Mouse (Mus musculus) testis, adult 2 months (tissue): ENCODE data around the gene Akap8. TPM values are rescaled to one million over a fixed set of nuclear protein-coding genes. Genes with fewer than 3 reads are reported as not detected.
A peak's percentile ranks its signal among the peaks of the same experiment; 100 is the strongest.

Experiments used
- H3K27ac ChIP-seq: fragments of 200-500 bp; 2 replicates; pipeline ENCODE4 v1.5.1; 2012; ENCODE audit warnings: low read depth, low read length; ENCODE audit not compliant: control insufficient read depth, insufficient read depth
- H3K27me3 ChIP-seq: fragments of 200-500 bp; 2 replicates; pipeline ENCODE4 v1.6.1; 2012; ENCODE audit warnings: mild to moderate bottlenecking, low read length, moderate library complexity; ENCODE audit not compliant: control insufficient read depth, insufficient read depth
- H3K36me3 ChIP-seq: fragments of 200-500 bp; 2 replicates; pipeline ENCODE4 v1.6.1; 2012; ENCODE audit warnings: mild to moderate bottlenecking, low read length; ENCODE audit not compliant: control insufficient read depth, insufficient read depth
- H3K4me1 ChIP-seq: fragments of 200-500 bp; 2 replicates; pipeline ENCODE4 v1.6.1; 2012; ENCODE audit warnings: low read length; ENCODE audit not compliant: control insufficient read depth, insufficient read depth
- H3K4me3 ChIP-seq: fragments of 200-500 bp; 2 replicates; pipeline ENCODE4 v1.5.1; 2012; ENCODE audit warnings: low read depth, mild to moderate bottlenecking, low read length, moderate library complexity, mixed read lengths; ENCODE audit not compliant: control insufficient read depth
- CTCF ChIP-seq: fragments of 200-500 bp; IDR thresholded peaks from 2 replicates; pipeline ENCODE4 v1.5.1; 2012; ENCODE audit warnings: low read depth, mild to moderate bottlenecking, inconsistent platforms, low read length, moderate library complexity; ENCODE audit not compliant: control insufficient read depth, insufficient read depth, insufficient replicate concordance
- POLR2A ChIP-seq: fragments of 200-500 bp; IDR thresholded peaks from 2 replicates; pipeline ENCODE4 v1.6.1; 2012; ENCODE audit warnings: low read depth, mild to moderate bottlenecking, inconsistent platforms, low read length, moderate library complexity; ENCODE audit not compliant: control insufficient read depth
- polyA plus RNA-seq: library from polyadenylated mRNA; depleted of rRNA; stranded (reverse); fragments of >200 nt; gene quantifications from 2 replicates; pipeline ENCODE4 v1.2.3, GENCODE M21; 2012

The Akap8 gene
- polyA plus RNA-seq, 1 experiment: 39.3 TPM

DNA sequence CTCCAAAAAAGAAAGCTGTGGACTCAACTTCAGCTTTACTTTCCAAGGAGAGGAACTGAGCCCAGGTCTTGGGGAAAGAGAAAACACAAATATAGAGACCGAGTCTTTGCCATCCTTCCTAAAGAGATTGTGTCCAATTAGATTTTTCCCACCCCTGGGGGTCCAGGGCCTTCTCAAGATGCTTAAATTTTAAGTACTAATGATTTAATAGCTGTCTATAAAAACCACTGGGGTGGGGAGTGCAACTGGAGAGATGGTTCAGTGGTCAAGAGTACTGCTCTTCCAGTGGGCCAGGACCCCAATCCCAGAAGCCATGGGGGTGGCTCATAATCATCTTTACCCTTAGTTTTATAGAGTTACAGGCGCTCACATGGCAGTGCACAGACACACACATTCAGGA is 27.4 kb upstream of the Akap8 start:
- TF ChIP-seq CTCF (no peak), POLR2A (no peak)
- Histone ChIP-seq H3K4me1 (peaks cover 6% of the 10 kb centered on the region), H3K27ac (no peak overlapping the region), H3K36me3 (no peaks in the 10 kb centered on the region), H3K27me3 (no peaks in the 10 kb centered on the region), H3K4me3 (peak overlapping the region; percentile 17)

- Histone ChIP-seq H3K27me3 (no peaks in the 10 kb centered on the region), H3K27ac (no peak overlapping the region), H3K4me1 (no peaks in the 10 kb centered on the region), H3K36me3 (no peaks in the 10 kb centered on the region; the same call in none of the 2 replicates), H3K4me3 (no peak overlapping the region)
- TF ChIP-seq POLR2A (no peak), CTCF (no peak)
These were observed 20.1 kb upstream of the Akap8 start for GRCm38 (mm10) chr17:32341102-32341501.

GRCm38 (mm10) chr17:32340110-32340509 is 19.1 kb upstream of the Akap8 start:
- Histone ChIP-seq H3K27ac (no peak overlapping the region), H3K4me1 (no peaks in the 10 kb centered on the region), H3K36me3 (no peaks in the 10 kb centered on the region; the same call in none of the 2 replicates), H3K4me3 (no peak overlapping the region), H3K27me3 (no peaks in the 10 kb centered on the region)
- TF ChIP-seq CTCF: no peak
- no peak for TF ChIP-seq POLR2A

DNA sequence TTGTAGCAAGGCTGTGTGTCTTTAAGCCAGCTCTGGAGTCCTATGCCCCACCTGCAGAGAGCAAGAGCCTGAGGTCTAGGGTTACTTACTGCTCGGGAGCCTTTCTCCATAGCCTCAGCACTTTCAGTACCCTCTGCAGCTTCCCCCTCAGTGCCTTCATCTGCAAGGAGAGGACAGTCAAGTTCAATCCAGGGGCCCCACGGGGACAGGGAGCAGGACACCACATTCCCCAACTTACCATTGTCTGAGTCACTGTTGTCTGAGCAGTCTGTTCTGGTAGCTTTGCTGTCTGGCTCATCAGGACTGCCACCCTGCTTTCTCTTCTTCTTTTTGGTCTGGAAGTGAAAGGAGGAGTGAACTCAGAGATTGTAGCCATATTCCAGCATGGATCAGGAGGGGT is 14.8 kb upstream of the Akap8 start:
- H3K27ac ChIP-seq: no peak overlapping the region
- H3K4me1 ChIP-seq: no peaks in the 10 kb centered on the region
- TF ChIP-seq POLR2A: no peak
- TF ChIP-seq CTCF: no peak
- no peaks in the 10 kb centered on the region; the same call in none of the 2 replicates for H3K36me3 ChIP-seq
- H3K27me3 ChIP-seq: no peaks in the 10 kb centered on the region
- H3K4me3 ChIP-seq: no peak overlapping the region

- TF ChIP-seq POLR2A (no peak), CTCF (no peak)
These were observed 13.9 kb upstream of the Akap8 start for GRCm38 (mm10) chr17:32334921-32335320.

GRCm38 (mm10) chr17:32333675-32334303 is 12.8 kb upstream of the Akap8 start:
- no peaks in the 10 kb centered on the region for H3K27me3 ChIP-seq
- no peak overlapping the region for H3K27ac ChIP-seq
- TF ChIP-seq CTCF (no peak), POLR2A (no peak)
- H3K4me1 ChIP-seq: no peaks in the 10 kb centered on the region
- H3K36me3 ChIP-seq: no peaks in the 10 kb centered on the region; the same call in none of the 2 replicates
- no peak overlapping the region for H3K4me3 ChIP-seq

More at GRCm38 (mm10) chr17:32334921-32335320, 13.9 kb upstream of the Akap8 start:
- Histone ChIP-seq H3K27me3 (no peaks in the 10 kb centered on the region), H3K4me1 (no peaks in the 10 kb centered on the region), H3K27ac (no peak overlapping the region), H3K36me3 (no peaks in the 10 kb centered on the region; the same call in none of the 2 replicates), H3K4me3 (no peak overlapping the region)

DNA sequence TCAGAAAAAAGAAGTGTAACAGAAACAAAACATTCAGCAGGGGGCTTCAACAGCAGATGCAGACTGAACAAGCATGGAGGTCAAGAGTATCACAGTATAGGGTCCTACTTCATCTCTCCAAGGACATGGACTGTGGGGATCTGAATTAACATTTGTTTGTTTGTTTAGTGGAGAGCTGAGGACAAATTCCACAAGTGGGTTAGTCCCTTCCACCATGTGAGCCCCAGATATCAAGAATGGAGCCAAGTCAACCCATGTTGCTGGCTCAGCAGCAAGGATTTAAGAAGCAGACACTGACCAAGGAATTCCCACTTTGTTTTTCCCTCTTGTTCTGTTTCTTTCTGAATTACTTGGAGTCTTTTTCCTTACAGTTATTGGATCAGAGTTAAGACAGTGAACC is 6.5 kb upstream of the Akap8 start:
- Histone ChIP-seq H3K4me3 (no peak overlapping the region), H3K27me3 (no peaks in the 10 kb centered on the region), H3K36me3 (no peaks in the 10 kb centered on the region; the same call in none of the 2 replicates), H3K4me1 (no peaks in the 10 kb centered on the region), H3K27ac (no peak overlapping the region)
- TF ChIP-seq POLR2A (no peak), CTCF (no peak)
